Mouse (Mus musculus) ES-Bruce4 (cell line): ENCODE measurements around the gene Asb15.

Experiments
- CTCF ChIP-seq: IDR thresholded peaks from one replicate; pipeline ENCODE4 v1.8.1; 2011; ENCODE audit warnings: low read depth, low read length
- EP300 ChIP-seq: IDR thresholded peaks from 2 replicates; pipeline ENCODE4 v1.6.1; 2011; ENCODE audit warnings: low read depth, low read length; ENCODE audit not compliant: insufficient read depth
- POLR2A ChIP-seq: IDR thresholded peaks from one replicate; pipeline ENCODE4 v1.8.1; 2011; ENCODE audit warnings: low read length; ENCODE audit not compliant: insufficient read depth

- TF ChIP-seq EP300 (no peak), CTCF (no peak), POLR2A (no peak)
These were observed 10.5 kb downstream of the Asb15 start for GRCm38 (mm10) chr6:24538435-24538834.
